Mouse (Mus musculus) layer of hippocampus, postnatal 25 days (tissue): ENCODE data around the gene Vsir. TPM values are rescaled to one million over a fixed set of nuclear protein-coding genes. Genes with fewer than 3 reads are reported as not detected.

ENCODE experiments used
- DNase-seq, 2 experiments: peaks; one replicate each; pipeline ENCODE4 v3.0.0; 2022; ENCODE audit warnings: mixed read lengths in 2 of 2, low spot score in 1 of 2; ENCODE audit errors: extremely low spot score in 1 of 2
- total RNA-seq, 2 experiments: library from RNA; stranded (reverse); gene quantifications; 2 replicates each; pipeline ENCODE4 v1.2.3; 2021

Vsir gene
- total RNA-seq: 10 to 100 TPM; 25.2 to 25.9 TPM

GRCm38 (mm10) chr10:60346701-60347405 is at the start of gene Vsir:
Gene Vsir, plus strand, starts transcription at chr10:60346851.
- peak; percentile 49 to 62 for DNase-seq

- DNase-seq: no peak
Observed at GRCm38 (mm10) chr10:60299636-60300035, 47.0 kb upstream of the Vsir start.

- DNase-seq: no peak
Observed at GRCm38 (mm10) chr10:60303419-60303818, 43.2 kb upstream of the Vsir start.

- DNase-seq: peak; percentile 64 to 71
Observed at GRCm38 (mm10) chr10:60304854-60305628, 41.6 kb upstream of the Vsir start.

GRCm38 (mm10) chr10:60310629-60311028 is 36.0 kb upstream of the Vsir start:
- DNase-seq: no peak

- DNase-seq: no peak
Observed at GRCm38 (mm10) chr10:60313606-60314005, 33.0 kb upstream of the Vsir start.

GRCm38 (mm10) chr10:60316166-60316565 is 30.5 kb upstream of the Vsir start:
- no peak for DNase-seq

GRCm38 (mm10) chr10:60328963-60329650 is 17.5 kb upstream of the Vsir start:
- no peak for DNase-seq

GRCm38 (mm10) chr10:60334583-60334982 is 12.1 kb upstream of the Vsir start:
- DNase-seq: no peak

- DNase-seq: no peak
Observed at GRCm38 (mm10) chr10:60335021-60335420, 11.6 kb upstream of the Vsir start.

GRCm38 (mm10) chr10:60341528-60341927 is 5.1 kb upstream of the Vsir start:
- DNase-seq: no peak

- DNase-seq: no peak
Observed at GRCm38 (mm10) chr10:60344111-60344510, 2.5 kb upstream of the Vsir start.

GRCm38 (mm10) chr10:60346056-60346455 is 595 bp upstream of the Vsir start:
- DNase-seq: no peak

- no peak for DNase-seq
Observed at GRCm38 (mm10) chr10:60347768-60348610, 1.3 kb downstream of the Vsir start.

- no peak for DNase-seq
Observed at GRCm38 (mm10) chr10:60349056-60349455, 2.4 kb downstream of the Vsir start.

GRCm38 (mm10) chr10:60349644-60350043 is 3.0 kb downstream of the Vsir start:
- no peak for DNase-seq

GRCm38 (mm10) chr10:60350077-60350804 is 3.6 kb downstream of the Vsir start:
- no peak for DNase-seq

GRCm38 (mm10) chr10:60350805-60351167 is 4.1 kb downstream of the Vsir start:
- DNase-seq: peak; percentile 42 to 76

- DNase-seq: no peak
Observed at GRCm38 (mm10) chr10:60351248-60351647, 4.6 kb downstream of the Vsir start.
